Mouse (Mus musculus): ENCODE results near the gene Stk17b. TPM values are rescaled to one million over a fixed set of nuclear protein-coding genes. Genes with fewer than 3 reads are reported as not detected.
A peak's percentile ranks its signal among the peaks of the same experiment; 100 is the strongest.

Gene Stk17b
- 13.3 and 14.0 TPM in 2 replicates for polyA plus RNA-seq (2015; fragmentation: Nextera tagmentation; extraction: Ambion mirVana)

DNA sequence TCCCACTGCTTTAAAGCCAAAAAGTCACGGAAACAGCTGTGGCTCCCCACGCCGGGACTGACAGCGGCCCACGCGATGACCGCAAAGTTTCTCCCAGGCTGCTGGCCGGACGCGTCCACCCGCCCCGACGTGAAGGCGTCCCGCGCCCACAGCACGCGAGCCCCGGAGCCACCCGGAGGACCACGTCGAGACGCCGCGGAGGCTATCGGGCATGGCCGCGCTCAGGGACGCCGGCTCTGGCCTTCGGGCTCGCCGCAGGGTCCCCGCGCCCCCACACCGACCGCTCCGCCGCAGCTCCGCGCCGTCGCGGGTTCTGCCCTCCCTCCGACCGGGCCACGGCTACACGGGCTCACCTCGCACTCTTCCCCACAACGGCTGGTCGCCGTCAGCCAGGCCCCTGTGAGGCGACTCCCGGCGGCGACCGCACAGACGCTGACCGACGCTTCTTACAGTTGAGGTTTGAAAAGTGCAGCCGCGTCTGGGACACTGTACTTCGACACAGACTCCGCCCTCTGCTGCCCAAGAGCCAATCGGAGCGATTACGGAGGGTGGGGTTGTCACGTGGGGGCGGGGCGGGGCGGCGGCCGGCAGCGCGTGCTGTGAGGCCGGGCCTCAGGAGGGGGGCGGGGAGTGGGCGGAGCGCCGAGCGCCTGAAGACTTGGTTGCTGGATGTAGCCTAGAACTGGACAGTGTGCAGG lies at the start of gene Stk17b:
Gene Stk17b (minus strand): TSS at position 504 of the 698 bp plus-strand sequence.
- peak within 1 kb of the TSS; percentile 99 for H3K4me3 ChIP-seq (ENCODE audit: low read depth, low read length)
- H3K36me3 ChIP-seq (replicated peaks; ENCODE audit: insufficient read depth, low read length) = no peaks in the 10 kb centered on the region
- peak within 1 kb of the TSS; percentile 98 for H3K27ac ChIP-seq (ENCODE audit: low read depth)
- no peaks in the 10 kb centered on the region for H3K27me3 ChIP-seq (ENCODE audit: insufficient read depth, low read length)
- peak within 1 kb of the TSS; percentile 99 for H3K9ac ChIP-seq (replicated peaks)
- peaks cover 3% of the 10 kb centered on the region; the same call in 1 of the 2 replicates for H3K4me1 ChIP-seq (ENCODE audit: insufficient read depth)
- no peaks in the 10 kb centered on the region for H3K9me3 ChIP-seq (ENCODE audit: low read length)
- H3K4me2 ChIP-seq (ENCODE audit: low read depth, low read length) = peak within 1 kb of the TSS; percentile 84
- under 1% methylated on average over 69 of the region's 81 CpGs for WGBS (ENCODE audit: insufficient replicate concordance)
- peak; percentile 98 for DNase-seq
- peak; percentile 4; the same call in 1 of the 2 replicates for TF ChIP-seq CTCF (IDR thresholded peaks at IDR 0.05; ENCODE audit: low read depth)
- no peak for TF ChIP-seq EP300 (IDR thresholded peaks at IDR 0.05; ENCODE audit: low read depth)
- ATAC-seq = peak; percentile 96

DNA sequence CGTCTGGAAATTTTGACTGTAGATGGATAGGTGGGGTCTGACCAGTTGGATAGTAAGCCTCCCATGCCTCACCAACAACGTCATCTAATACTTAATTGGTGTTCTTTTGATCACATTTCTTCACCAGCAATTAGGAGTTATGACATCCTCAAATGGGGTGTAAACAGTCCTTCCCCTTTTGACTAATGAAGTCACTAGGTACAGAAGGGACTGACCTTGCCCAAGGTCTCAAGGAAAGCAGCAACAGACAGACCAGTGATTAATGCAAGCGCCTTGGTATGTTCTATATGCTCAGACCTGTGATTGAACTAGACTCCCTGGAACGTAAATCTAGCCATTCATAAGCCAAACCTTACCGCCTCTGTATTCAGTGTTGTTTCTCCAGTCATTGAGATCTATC lies 45.3 kb upstream of the Stk17b start:
- 75% methylated on average over 5 of the region's 5 CpGs for WGBS (ENCODE audit: insufficient replicate concordance)
- Histone ChIP-seq H3K36me3 (replicated peaks; ENCODE audit: insufficient read depth, low read length) (no peaks in the 10 kb centered on the region), H3K9me3 (ENCODE audit: low read length) (no peaks in the 10 kb centered on the region), H3K27ac (ENCODE audit: low read depth) (no peak overlapping the region), H3K9ac (replicated peaks) (no peak overlapping the region), H3K27me3 (ENCODE audit: insufficient read depth, low read length) (no peaks in the 10 kb centered on the region), H3K4me3 (ENCODE audit: low read depth, low read length) (no peak overlapping the region), H3K4me2 (ENCODE audit: low read depth, low read length) (no peak overlapping the region), H3K4me1 (ENCODE audit: insufficient read depth) (peaks cover 4% of the 10 kb centered on the region; the same call in 1 of the 2 replicates)
- ATAC-seq = no peak
- TF ChIP-seq CTCF (IDR thresholded peaks at IDR 0.05; ENCODE audit: low read depth) = no peak
- no peak for TF ChIP-seq EP300 (IDR thresholded peaks at IDR 0.05; ENCODE audit: low read depth)
- DNase-seq = no peak

DNA sequence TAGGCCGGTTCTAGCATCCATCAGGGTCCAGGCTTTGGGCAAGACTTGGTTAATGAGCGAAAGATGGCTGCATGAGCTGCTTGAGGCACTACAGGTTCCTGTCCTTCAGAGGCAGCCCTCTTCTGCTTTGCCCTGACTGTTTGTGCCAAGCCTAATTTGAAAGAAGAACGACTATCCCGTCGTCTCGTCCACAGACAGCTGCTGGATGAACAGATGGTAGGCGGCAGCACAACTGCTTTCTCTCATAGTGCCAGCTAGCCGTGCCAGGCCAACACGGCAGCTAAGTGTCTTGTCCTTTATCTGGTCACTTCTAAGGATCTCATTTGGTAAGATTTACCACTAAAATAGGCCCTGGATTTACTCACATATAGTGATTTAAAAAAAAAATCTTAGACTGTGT lies 44.1 kb upstream of the Stk17b start:
- Histone ChIP-seq H3K9ac (replicated peaks) (no peak overlapping the region), H3K36me3 (replicated peaks; ENCODE audit: insufficient read depth, low read length) (no peaks in the 10 kb centered on the region), H3K27me3 (ENCODE audit: insufficient read depth, low read length) (no peaks in the 10 kb centered on the region), H3K4me3 (ENCODE audit: low read depth, low read length) (no peak overlapping the region), H3K27ac (ENCODE audit: low read depth) (no peak overlapping the region), H3K9me3 (ENCODE audit: low read length) (no peaks in the 10 kb centered on the region), H3K4me2 (ENCODE audit: low read depth, low read length) (no peak overlapping the region), H3K4me1 (ENCODE audit: insufficient read depth) (peaks cover 4% of the 10 kb centered on the region; the same call in 1 of the 2 replicates)
- no peak for ATAC-seq
- 86% methylated on average over 9 of the region's 9 CpGs for WGBS (ENCODE audit: insufficient replicate concordance)
- TF ChIP-seq CTCF (IDR thresholded peaks at IDR 0.05; ENCODE audit: low read depth) (no peak), EP300 (IDR thresholded peaks at IDR 0.05; ENCODE audit: low read depth) (no peak)
- no peak for DNase-seq

DNA sequence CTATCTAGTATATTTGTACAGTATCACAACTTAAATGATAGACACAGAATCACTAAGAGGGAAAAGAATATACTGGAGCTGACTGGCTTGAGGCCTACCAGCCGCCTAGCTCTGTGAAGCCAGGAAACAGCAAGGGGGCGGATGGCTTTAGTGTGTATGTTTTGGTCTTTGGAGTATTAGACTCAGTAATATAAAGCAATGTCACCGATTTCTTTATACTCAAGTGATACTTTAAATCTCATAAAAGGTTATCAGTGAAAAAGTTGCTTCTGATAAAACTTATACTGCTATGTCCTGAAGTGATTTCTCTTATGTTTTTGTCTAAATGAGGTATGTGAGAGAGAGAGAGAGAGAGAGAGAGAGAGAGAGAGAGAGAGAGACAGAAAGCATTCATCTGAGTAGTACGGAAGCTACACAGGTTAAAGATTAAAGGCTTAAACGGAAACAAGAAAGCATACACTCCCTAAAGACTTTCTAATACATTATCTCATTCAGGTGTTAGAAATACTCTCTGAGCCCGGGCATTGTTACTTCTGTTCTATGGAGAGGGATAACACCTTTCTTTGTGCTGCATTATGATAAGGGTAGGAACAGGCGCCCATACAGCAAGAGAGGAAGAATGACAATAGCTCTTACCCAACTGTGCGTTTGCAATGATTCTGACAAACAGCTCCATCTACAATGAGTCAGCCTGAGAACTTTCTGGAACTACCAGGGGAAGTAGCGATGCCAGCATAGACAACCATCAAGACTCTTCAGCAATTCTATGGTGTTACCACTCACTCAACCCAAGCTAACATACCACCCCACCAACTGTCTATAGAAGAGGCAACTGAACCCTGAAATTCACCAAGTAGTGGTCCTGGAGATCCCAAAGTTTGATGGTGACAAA lies 39.7 kb upstream of the Stk17b start:
- no peaks in the 10 kb centered on the region for H3K36me3 ChIP-seq (replicated peaks; ENCODE audit: insufficient read depth, low read length)
- no peak overlapping the region for H3K4me3 ChIP-seq (ENCODE audit: low read depth, low read length)
- peak overlapping the region; percentile 83 for H3K27ac ChIP-seq (ENCODE audit: low read depth)
- TF ChIP-seq CTCF (IDR thresholded peaks at IDR 0.05; ENCODE audit: low read depth) (no peak), EP300 (IDR thresholded peaks at IDR 0.05; ENCODE audit: low read depth) (peak; percentile 30; the same call in 1 of the 2 replicates)
- WGBS (ENCODE audit: insufficient replicate concordance) = 70% methylated on average over 9 of the region's 9 CpGs
- ATAC-seq = peak; percentile 54
- no peaks in the 10 kb centered on the region for H3K27me3 ChIP-seq (ENCODE audit: insufficient read depth, low read length)
- no peaks in the 10 kb centered on the region for H3K9me3 ChIP-seq (ENCODE audit: low read length)
- peaks cover 7% of the 10 kb centered on the region; the same call in 1 of the 2 replicates for H3K4me1 ChIP-seq (ENCODE audit: insufficient read depth)
- no peak for DNase-seq
- H3K9ac ChIP-seq (replicated peaks) = no peak overlapping the region
- H3K4me2 ChIP-seq (ENCODE audit: low read depth, low read length) = no peak overlapping the region

DNA sequence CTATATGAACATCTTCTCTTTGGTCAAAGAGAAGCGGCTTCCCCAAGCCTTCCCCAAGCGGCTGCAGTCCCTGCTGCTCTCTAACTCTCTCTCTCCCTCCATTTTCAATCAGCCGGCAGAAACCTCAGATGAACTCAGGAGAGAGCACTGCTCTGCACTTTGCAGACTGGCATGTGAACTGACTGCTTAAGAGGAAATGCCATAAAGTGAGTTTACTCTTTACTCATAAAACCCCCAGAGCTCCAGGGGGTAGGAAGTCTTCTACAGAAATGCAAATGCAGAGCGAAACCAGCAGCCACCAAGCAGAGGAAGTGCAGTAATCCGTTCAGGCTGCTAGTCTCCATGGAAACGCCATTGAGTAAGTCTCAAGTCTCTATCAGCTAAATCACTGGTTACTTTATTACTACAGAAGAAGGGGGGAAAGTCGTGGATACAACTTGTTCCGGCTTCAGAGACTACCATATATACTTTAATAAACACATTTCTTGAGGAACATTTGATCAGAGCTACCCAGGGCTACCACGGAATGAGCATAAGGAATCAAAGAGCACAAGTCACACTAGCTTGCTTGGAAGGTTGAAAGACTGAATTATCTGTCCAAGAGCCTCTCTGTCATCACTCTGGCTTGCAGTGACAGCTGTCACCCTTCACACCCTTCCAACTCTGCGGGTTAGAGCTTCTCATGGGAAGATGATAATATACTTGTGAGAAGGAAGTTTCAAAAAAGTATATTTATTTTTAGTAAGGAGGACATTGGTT lies 38.8 kb upstream of the Stk17b start:
- H3K4me2 ChIP-seq (ENCODE audit: low read depth, low read length) = peak overlapping the region; percentile 36

More for the DNA sequence above, 38.8 kb upstream of the Stk17b start:
- H3K27me3 ChIP-seq (ENCODE audit: insufficient read depth, low read length) = no peaks in the 10 kb centered on the region
- no peaks in the 10 kb centered on the region for H3K36me3 ChIP-seq (replicated peaks; ENCODE audit: insufficient read depth, low read length)
- DNase-seq = peak; percentile 33
- H3K4me3 ChIP-seq (ENCODE audit: low read depth, low read length) = peak overlapping the region; percentile 17; the same call in 1 of the 2 replicates
- peak overlapping the region; percentile 39; the same call in 1 of the 2 replicates for H3K9ac ChIP-seq (replicated peaks)
- H3K9me3 ChIP-seq (ENCODE audit: low read length) = no peaks in the 10 kb centered on the region
- peak; percentile 75 for ATAC-seq
- WGBS (ENCODE audit: insufficient replicate concordance) = 7% methylated on average over 10 of the region's 10 CpGs
- H3K4me1 ChIP-seq (ENCODE audit: insufficient read depth) = peaks cover 7% of the 10 kb centered on the region; the same call in 1 of the 2 replicates
- no peak for TF ChIP-seq CTCF (IDR thresholded peaks at IDR 0.05; ENCODE audit: low read depth)
- TF ChIP-seq EP300 (IDR thresholded peaks at IDR 0.05; ENCODE audit: low read depth) = no peak
- H3K27ac ChIP-seq (ENCODE audit: low read depth) = peak overlapping the region; percentile 83
